Mouse (Mus musculus) gastrocnemius, adult 18-20 months (tissue): ENCODE results near the gene Gm20431. TPM values are rescaled to one million over a fixed set of nuclear protein-coding genes. Genes with fewer than 3 reads are reported as not detected.

ENCODE experiments used
- DNase-seq: peaks from one replicate; pipeline ENCODE4 v3.0.0; 2021; ENCODE audit warnings: low spot score
- total RNA-seq, 2 experiments: library from RNA; stranded (reverse); gene quantifications; 2 replicates each; pipeline ENCODE4 v1.2.3; 2021

Gm20431 gene
- total RNA-seq, 2 experiments from 2014 or later: 8.0 to 9.4 TPM

DNA sequence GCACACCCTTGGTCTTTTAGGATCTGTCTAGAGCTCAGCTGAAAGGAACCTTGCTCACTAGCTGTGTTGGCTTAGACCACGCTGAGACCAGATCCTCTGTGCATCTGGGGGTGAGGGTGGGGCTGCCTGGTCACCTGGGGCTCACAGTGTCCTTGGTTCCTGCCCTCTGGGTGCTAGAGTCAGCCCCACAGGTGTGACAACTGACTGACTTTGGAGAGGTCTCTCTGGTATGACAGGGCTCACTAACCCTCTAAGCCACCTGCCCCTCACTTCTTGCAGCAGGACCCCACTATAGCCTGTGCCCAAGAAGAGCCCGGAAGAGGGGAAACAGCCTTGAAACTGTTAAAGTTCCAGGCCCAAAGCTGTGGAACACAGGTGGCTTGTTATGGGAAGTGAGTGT lies 58.9 kb downstream of the Gm20431 start:
- no peak for DNase-seq

DNA sequence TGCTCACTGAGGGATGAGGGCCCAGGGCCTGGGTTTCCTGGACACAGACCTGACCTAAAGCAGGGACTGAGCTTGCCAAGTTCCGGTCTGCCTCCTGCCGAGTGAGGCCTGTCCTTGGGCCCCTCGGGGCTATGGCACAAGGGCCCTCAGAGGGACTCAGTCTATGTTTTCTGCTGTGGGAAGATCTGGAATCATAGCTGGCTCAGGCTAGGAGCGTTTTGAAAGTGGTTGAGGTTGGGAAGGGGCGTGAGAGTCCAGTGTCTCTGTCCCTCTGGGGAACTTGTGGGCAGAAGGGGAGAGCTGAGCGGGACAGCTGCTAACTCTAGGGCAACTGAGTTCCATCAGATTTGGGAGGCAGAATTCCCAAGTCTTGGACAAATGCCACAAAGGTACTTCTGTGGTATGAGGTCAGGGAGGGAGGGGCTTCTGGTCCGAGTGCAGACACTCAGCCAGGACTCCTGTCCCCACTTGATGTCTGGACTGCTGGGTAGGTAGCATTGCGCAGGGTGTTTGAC lies 60.8 kb downstream of the Gm20431 start:
- no peak for DNase-seq

DNA sequence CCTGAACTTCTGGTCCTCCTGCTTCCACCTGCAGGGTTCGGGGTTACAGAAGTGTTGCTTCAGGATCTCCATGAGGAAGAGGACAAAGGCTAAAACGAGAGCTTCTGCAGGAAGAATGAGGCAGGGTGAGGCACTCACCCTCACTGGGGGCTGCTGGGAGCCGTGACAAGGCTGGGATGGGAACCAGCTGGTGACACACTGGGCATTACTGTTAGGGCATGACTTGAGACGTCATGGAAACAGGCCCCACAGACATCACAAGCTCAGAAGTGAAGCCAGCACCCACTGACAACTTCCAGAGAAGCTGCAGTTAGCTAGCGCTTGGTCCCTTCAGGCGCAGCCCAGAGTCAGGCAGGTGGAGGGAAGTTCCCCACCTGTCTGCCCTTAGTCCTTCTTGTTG lies 61.4 kb downstream of the Gm20431 start:
- DNase-seq: no peak

DNA sequence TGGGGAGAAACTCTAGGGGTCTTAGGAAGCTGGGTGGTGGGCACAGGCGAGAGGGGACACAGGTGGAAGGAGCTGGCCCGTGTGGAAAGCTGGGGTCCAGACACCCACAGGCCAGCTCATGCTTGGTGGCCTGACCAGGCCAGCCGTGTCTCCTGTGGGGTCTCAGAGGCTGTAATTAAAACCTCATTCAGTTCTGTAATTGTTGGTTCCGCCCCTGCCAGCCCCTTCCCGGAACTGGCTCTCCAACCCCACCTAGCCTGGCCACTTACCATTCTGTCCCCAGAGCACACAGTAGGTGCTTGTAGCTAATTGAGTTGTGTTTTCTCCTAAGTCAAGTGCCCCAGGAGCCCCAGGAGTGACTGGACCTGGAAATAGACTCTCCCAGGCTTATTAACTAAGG lies 62.1 kb downstream of the Gm20431 start:
- no peak for DNase-seq

DNA sequence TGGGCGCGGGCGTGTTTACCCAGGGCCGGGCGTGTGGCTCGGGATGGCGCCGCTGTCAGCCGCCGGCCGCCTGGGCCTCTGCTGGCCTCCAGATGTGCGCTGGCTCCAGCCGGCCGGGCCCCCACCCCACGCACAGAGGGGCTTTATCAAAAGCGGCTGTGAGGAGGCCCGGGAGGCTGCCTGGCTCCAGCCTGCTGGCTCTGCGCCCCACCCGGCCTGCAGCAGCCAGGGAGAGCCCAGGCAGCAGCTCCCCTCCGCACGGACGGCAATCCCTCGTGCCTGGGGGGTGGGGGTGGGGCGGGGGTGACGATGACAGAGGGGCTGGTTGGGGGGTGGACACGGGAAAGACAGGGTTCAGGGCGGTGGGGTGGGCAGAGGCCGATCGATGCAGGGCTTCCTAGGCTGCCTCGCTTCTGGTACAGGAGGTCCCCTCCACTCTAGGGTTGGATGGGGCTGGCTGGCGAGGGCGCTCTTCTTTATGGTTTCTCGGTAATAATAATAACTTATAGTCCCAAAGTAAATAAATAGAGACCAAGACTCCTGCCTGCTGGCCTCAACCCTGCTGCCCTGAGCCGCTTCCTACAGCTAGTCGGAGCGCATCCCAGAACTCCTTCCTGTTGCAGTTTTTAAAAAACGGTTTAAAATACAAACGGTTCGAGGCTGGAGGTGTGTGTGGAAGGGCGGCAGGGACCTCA lies 63.7 kb downstream of the Gm20431 start:
- no peak for DNase-seq

DNA sequence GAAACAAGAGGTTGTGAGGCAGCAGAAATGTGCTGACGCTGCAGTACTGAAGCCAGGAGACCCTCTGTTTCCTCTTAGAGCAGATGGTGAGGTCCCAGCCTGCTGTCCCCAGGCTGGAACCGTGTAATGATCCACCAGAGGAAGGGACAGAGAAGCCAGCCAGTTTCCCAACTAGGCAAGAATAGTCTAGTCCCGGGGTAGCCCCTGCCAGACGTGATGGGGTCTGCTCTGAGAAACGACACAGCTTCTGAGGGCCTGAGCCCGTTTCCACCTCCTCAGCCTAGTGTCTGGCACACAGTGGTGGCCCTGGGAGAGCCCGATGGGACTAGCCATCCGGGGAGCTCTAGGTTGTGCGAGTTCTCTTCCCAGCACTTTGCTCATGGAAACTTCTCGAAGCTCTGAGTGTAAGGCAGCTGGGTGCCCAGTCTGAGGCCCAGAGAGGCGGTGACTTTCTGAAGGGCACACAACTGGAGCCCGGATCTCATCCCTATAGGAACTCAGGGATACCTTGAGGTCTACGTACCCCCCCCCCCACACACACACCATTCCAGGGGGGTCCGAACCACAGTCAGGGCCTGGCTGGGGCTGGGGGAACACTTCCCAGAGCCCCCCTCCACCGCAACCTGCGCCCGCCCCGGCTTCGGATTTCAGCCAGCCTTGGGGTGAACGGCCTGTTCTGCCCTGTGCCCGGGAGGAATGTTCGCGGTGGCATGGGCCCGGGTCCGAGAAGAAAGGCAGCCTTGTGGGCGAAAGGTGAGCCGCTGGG lies 64.4 kb downstream of the Gm20431 start:
- no peak for DNase-seq

DNA sequence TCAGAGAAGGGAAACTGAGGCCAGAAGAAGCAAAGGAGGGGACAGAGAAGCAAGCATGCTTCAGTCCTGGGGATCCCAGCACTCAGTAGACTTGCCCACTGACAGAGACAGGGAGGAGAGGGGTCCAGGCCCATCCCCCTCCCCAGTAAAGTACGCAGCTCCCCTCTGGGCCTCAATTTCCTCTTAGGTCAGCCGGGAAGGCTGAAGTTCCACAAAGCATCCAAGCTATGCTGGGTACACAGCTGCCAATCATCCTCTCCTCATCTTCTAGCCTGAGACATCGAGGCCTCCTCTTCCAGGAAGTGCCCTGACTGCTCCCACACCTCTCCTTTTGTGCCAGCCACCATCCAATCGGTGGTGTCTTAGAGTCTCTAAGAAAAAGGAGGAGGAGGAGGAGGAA lies 65.0 kb downstream of the Gm20431 start:
- DNase-seq: no peak

DNA sequence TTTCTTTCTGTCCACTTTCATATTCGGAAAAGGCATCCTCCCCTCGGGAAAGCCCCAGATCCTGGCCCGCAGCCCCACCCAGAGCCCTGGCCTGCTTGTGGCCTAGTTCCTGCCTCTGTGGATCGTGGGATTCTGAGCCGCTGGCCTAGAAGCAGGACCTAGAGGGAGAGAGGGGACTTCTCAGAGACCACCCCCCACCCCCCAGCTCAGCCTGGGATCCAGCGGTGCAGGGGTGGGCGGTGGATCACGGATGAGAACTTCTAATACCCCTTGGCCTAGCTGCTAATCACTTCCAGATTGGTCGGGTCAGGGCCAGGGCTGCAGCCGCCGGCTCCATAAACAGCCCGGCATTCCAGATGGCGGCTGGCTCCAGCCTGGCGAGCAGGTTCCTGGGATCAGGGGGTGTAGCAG lies 65.5 kb downstream of the Gm20431 start:
- peak; percentile 75 for DNase-seq

DNA sequence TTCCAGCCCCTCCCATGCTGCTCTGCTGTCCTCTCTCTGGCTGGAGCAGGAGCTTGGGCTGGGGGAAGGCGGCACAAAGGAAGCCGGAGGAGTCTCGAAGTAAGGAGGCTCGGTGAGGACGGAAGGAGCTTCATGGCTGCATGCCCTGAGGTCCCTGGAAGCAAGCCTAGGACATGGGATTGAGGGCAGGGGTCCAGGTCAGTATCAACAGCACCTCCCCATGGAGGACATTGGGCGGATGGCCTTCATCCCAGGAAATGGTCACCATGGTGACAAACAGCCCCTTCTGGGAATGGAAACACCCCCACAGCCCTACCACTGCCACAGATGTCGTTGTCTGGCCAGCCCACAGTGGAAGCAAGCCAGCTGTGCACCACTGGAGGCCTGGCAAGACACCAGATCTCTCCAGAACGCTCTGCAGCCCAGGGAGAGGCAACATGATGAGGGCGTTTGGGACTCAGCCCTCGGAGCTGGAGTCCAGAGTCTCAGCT lies 66.8 kb downstream of the Gm20431 start:
- peak; percentile 95 for DNase-seq

DNA sequence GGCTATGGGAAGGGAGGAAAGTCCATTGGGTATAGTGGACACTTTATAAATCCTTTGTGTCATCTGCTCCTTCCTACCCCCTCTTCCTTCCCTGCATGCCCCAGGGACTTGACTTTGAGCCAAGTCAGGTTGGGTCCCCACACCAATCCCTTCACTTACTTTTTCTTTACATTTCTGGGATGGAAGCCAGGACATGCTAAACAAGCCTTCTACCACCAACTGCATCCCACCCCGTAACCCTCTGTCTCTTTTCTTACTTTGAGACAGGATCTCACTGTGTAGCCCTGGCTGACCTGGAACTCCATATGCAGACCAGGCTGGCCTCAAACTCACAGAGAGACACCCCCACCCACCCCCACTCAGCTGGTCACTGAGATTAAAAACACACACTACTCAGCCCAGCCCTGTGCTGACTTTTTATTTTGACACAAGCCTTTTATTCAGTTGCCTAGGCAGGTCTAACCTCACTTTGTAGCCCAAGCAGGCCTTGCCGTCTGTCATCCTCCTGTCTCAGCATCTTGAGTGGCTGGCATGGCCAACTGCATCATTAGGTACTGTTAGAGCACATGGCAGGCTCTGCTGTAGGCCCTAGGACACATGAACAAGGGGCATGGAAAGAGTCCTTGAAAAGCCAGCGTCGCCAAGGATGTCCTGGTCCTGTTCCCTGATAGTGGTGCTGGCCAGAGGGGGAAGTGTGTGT lies 67.6 kb downstream of the Gm20431 start:
- DNase-seq: no peak

DNA sequence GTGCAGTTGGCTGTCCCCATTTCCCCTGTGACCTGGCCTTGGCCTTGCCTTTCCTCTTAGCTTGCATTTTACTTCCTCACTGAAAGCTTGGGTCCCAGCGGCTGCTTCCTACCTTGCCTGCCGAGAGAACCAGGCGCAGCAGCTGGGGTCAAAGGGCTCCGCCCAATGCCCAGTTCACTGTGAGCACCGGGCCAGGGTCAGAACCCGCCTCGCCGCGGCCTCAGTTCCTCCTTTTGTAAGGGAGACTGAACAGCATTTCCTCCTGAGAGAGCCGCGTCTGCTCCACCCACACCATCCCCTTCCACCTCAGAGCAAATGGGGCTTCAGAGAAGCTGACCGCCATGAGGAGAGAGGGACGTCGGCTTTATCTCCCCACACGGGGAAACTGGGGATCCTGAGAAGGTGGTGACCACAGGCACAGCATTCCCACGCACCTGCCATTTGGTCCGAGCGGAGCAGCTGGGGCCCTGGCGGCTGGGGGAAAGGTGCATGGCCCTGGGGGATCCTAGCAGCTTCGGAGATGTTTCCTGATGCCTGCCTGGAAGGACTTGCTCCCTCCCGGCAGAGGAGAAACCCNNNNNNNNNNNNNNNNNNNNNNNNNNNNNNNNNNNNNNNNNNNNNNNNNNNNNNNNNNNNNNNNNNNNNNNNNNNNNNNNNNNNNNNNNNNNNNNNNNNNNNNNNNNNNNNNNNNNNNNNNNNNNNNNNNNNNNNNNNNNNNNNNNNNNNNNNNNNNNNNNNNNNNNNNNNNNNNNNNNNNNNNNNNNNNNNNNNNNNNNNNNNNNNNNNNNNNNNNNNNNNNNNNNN lies 72.3 kb downstream of the Gm20431 start:
- peak; percentile 47 for DNase-seq

DNA sequence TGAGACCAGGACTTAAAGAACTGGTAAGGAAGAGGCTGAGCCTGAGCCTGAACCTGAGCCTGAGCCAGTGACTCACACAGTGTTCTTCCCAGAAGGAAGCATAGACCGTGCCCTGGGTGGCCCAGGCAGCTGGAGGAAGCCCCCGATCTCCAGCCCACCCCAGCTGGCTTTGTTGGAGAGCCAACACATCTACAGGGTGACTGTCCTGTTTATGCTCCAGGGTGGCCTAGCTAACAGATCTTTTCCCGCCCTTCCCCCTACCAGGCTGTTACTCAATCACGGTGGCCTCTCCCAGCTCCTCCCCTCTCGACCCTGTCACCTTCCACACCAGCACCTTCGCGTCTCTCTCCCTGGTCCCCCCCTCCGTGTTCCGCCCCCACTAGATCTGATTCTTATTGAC lies 74.3 kb downstream of the Gm20431 start:
- no peak for DNase-seq

DNA sequence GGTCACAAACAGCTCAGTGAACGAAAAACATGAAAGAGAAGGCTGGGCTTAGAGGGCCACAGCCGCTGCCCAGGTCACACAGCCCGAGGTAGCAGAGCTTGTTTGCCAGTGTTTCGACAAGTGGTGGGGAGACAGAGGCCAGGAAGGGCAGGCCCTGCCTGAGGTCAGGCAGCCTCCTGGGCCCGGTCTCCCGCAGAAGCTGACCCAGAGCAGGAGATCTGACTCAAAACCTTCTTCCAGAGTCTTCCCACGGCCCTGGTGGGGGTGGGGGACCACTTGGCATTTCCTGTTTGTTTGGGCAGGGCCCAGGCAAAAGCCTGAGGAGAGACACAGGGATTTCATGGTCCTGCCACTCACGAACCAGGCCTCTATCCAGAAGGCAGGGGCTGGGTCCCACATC lies 75.3 kb downstream of the Gm20431 start:
- DNase-seq: no peak

DNA sequence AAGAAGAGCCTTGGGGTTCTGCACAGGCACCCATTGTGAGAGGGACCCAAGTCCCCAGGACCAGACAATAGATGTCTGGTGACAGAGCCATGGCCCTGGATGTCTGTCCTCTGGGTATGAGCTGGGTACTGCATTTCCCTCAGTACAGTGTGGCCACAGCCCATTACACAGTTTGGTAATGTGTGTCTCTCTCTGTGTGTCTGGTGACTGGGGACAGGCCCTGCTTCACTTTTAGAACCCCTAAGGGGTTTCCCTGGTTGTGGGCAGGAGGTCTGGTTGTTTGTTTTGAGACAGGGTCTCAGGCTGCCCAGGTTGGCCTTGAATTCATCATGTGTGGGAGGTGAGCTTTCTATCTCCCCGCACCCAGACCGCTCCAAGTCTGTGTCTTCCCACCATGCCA lies 76.0 kb downstream of the Gm20431 start:
- DNase-seq: no peak

DNA sequence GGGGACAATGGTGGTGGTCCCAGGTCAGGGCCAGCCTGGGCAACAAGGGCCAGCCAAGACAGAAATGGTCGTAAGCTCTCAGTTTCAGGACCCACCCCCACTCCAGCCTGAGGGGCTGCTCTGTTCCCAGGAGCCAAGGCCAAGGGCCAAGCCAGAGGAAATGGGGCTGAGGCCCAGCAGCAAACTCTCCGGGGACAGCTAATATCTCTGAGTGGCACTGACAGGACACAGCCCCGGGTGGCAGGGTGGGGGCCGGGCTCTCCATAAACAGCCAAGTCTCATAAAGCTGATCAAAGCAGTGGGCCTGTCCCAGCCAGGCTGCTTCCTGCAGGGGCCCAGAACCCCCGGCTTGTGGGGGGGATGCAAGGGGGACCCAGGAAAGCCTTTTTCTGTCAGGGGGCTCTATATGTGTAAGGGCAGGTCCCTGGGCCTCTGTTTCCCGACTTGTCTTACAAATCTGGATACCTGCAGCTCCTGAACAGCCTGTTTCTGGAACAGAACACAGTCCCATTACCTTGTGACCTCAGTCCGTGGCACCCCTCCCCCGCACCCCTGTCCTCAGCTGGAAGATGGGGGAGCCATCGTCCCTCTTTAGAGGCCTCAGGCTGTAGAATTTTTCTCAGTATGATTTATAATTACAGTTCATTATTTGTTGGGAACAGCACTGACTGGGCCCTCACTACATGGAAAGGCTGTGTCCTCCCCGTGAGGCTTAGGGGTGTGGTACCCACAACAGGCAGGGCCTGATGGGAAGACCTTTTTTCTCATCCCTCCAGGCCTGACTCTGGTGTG lies 77.9 kb downstream of the Gm20431 start:
- DNase-seq: no peak

DNA sequence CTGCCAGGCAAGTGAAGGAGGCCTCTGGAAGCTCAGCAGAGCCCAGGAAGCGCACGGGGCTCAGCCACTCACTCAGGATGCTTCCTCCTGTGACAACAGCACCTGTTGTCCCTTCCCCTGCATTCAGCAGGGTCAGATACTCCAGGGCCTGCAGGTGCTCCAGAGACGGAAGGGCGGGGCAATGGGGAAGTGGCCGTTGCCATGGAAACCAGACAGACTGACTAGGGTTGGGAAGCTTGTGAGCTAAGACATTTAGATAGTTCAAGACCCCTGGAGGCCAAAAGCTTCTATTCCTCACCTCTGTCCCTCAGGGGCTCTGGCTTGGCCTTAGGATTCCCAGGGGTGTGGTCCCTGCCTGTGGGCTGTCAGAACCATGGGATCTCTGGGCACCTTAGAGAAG lies 82.8 kb downstream of the Gm20431 start:
- DNase-seq: no peak

DNA sequence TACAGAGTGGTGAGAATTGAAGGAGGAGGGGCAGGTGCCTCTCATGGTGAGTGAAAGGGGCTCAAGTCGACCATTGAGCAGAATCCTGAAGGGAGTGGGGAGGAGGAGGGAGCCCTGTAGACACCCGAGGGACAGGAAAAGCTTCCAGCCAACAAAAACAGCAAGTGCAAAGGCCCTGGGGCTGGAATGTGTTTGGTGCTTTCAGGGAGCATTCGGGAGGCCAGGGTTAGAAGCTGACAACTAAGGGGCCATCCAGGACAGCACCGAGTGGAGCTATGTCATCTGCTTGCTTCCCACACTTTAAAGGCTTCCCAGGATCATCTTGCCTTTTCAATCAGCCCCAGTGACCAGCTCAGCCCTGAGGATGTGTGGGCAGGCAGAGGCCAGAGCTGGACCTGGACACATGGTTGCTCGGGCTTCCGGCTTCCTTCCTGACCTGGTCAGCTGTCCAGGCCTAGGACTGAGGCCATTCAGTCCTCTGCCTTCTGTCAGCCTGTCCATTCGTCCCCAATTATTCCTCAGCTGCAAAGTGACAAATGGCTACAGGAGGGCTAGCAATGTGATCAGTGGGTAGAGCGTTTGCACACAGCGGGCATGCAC lies 84.0 kb downstream of the Gm20431 start:
- DNase-seq: no peak

DNA sequence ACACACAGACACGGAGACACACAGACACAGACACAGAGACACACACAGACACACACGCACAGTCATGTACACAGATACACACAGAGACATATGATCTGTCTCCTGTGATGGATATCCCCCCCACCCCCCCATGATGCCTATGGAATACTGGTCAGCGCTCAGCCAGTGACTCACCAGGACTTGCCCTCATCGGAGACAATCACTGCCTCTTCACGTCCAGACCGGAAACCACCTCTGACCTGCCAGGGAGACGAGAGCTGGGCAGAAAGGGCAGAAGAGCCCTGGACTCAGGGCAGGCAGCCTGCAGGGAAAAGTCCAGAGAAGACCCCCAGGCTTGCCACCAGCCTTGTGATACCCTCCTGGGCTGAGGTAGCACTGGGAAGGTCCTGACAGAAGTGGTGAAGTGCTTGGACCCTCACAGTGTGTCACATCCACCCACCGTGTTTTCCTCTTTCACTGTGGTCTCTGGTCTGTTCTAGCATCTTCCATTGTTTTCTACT lies 85.1 kb downstream of the Gm20431 start:
- no peak for DNase-seq

DNA sequence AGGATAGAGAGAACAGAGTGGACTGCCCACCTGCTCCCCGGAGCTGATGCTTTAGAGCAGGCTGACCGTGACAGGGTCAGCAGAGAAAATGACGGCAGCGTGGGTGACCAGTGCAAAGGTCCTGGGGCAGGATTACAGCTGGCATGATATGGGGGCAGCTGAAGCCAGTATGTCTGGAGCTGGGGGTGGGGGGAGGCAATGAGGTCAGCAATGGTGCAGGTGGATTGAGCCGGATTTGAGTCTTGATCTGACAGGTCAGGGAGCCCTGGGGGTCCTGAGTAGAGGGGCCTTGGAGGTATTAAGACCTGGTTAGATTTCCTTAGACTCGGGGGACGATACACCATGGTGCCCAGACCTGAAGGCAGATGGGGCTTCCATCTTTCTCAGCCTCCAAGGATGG lies 85.7 kb downstream of the Gm20431 start:
- no peak for DNase-seq

DNA sequence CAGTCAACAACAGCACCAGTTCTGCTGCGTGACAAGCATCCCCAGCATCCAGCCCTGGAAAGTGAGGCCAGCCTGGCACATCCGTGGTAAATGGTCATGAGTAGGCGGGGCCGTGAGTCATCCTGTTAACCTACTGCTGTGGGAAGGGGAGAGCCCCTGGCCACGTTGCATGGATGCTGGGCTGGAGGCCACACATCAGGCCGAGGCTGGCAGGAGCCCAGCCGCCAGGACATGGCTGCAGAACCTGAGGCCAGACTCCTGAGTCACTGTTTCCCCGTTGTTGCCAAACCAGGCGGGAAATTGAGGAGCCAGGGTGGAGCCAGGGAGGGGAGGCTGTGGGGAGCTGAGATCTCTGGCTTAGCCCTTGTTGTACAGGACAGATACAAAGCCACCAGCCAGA lies 86.5 kb downstream of the Gm20431 start:
- peak; percentile 83 for DNase-seq
